7 mouse cellular contexts compared by ENCODE assay signal in genomic region chr8:104394801-104395702, GRCm38 (mm10). TPM values are rescaled to one million over a fixed set of nuclear protein-coding genes. Genes with fewer than 3 reads are reported as not detected.
DNase-seq lines count a peak whose midpoint lies in the region; ATAC-seq and TF ChIP-seq lines count a peak whose summit lies in the region.

No protein-coding gene starts in this region.

- H3K27ac ChIP-seq in MEL (ENCODE audit: control insufficient read depth, low read depth, low read length), result no peak overlapping the region
- 0 out of 2 replicates have a peak overlapping the region, but pooled peaks have one; percentile 5 for H3K27ac ChIP-seq in bone marrow macrophage, adult 2 months (ENCODE audit: insufficient read depth, low read depth, low read length)
- H3K27ac ChIP-seq in forebrain, embryonic 10.5 days, result peak overlapping the region; percentile 92
- H3K27ac ChIP-seq in hindbrain, embryonic 13.5 days, result peak overlapping the region; percentile 89

- peaks cover 17% of the 10 kb centered on the region for H3K79me2 ChIP-seq in MEL (ENCODE audit: control insufficient read depth, insufficient read depth, low read length, poor library complexity)

- peak overlapping the region; percentile 90 for H3K4me2 ChIP-seq in hindbrain, embryonic 13.5 days

- no peak for TF ChIP-seq EP300 in MEL (IDR thresholded peaks at IDR 0.05; ENCODE audit: low read depth in 1 of 2, low read length in 2 of 2)

- WGBS in forebrain, embryonic 10.5 days, result under 1% methylated on average over 82 of the region's 82 CpGs
- WGBS in hindbrain, embryonic 13.5 days, result under 1% methylated on average over 82 of the region's 82 CpGs

- H3K4me1 ChIP-seq in MEL (ENCODE audit: control insufficient read depth in 1 of 2, insufficient read depth in 2 of 2, low read length in 2 of 2), result peaks cover 0 to 13% of the 10 kb centered on the region in 2 experiments; a peak in 2 of 4 replicates
- H3K4me1 ChIP-seq in bone marrow macrophage, adult 2 months (ENCODE audit: control insufficient read depth, insufficient read depth, low read length), result peaks cover 14% of the 10 kb centered on the region
- H3K4me1 ChIP-seq in forebrain, embryonic 10.5 days, result peaks cover 28% of the 10 kb centered on the region
- peaks cover 20% of the 10 kb centered on the region for H3K4me1 ChIP-seq in hindbrain, embryonic 13.5 days (replicated peaks)

- peaks cover 0 to 1% of the 10 kb centered on the region in 2 experiments; a peak in 1 of 4 replicates for H3K27me3 ChIP-seq in MEL (ENCODE audit: control insufficient read depth in 1 of 2, insufficient read depth in 2 of 2, low read length in 2 of 2)
- H3K27me3 ChIP-seq in forebrain, embryonic 10.5 days (ENCODE audit: poor library complexity, severe bottlenecking), result no peaks in the 10 kb centered on the region
- no peaks in the 10 kb centered on the region for H3K27me3 ChIP-seq in hindbrain, embryonic 13.5 days

- TF ChIP-seq POLR2A in MEL (IDR thresholded peaks at IDR 0.05; ENCODE audit: control insufficient read depth in 1 of 2, insufficient read depth in 1 of 2, low read depth in 1 of 2, low read length in 2 of 2, poor library complexity in 1 of 2), result no peak; a peak in 1 of 4 replicates
- TF ChIP-seq POLR2A in bone marrow macrophage, adult 2 months (IDR thresholded peaks at IDR 0.05; ENCODE audit: borderline replicate concordance, low read depth, low read length), result no peak

- peak overlapping the region; percentile 85 for H3K9ac ChIP-seq in MEL (ENCODE audit: control insufficient read depth, low read depth, low read length, poor library complexity, severe bottlenecking)
- peak overlapping the region; percentile 94 for H3K9ac ChIP-seq in hindbrain, embryonic 13.5 days

- no peak for TF ChIP-seq CTCF in MEL (IDR thresholded peaks at IDR 0.05 in 2 of 3, conservative IDR thresholded peaks at IDR 0.05 in 1 of 3; ENCODE audit: control insufficient read depth in 1 of 3, insufficient read depth in 1 of 3, low read depth in 2 of 3, low read length in 3 of 3, poor library complexity in 1 of 3, severe bottlenecking in 1 of 3)
- TF ChIP-seq CTCF in bone marrow macrophage, adult 2 months (IDR thresholded peaks at IDR 0.05; ENCODE audit: low read depth, low read length), result no peak

- intact Hi-C loops in left cerebral cortex, postnatal 25 days (cut with DNase I), result loop anchor here (2.0 kb wide), 2 partner anchors 16 to 40 kb away; no protein-coding TSS in a partner anchor

- H3K36me3 ChIP-seq in MEL (ENCODE audit: control insufficient read depth in 1 of 2, insufficient read depth in 2 of 2, low read length in 2 of 2), result peaks cover 0 to 9% of the 10 kb centered on the region in 2 experiments; a peak in 2 of 4 replicates
- H3K36me3 ChIP-seq in forebrain, embryonic 10.5 days (replicated peaks), result 0 out of 2 replicates have a peak, but pooled peaks cover 4% of the 10 kb centered on the region
- no peaks in the 10 kb centered on the region for H3K36me3 ChIP-seq in hindbrain, embryonic 13.5 days

- DNase-seq in MEL (ENCODE audit: low read depth, low spot score), result peak; percentile 57
- peak; percentile 50 for DNase-seq in forebrain, embryonic 10.5 days (ENCODE audit: extremely low spot score, low spot score)
- peak; percentile 55 to 60 for DNase-seq in left cerebral cortex, postnatal 25 days (ENCODE audit: low spot score in 2 of 2)
- DNase-seq in right cerebral cortex, postnatal 10 days (ENCODE audit: low spot score in 2 of 2), result peak; percentile 66 to 69

- peak; percentile 81 for ATAC-seq in hindbrain, embryonic 13.5 days (ENCODE audit: low FRiP score)
- ATAC-seq in megakaryocyte, adult 5-6 weeks (ENCODE audit: poor library complexity, severe bottlenecking), result peak; percentile 41

- no peak for TF ChIP-seq RAD21 in MEL (IDR thresholded peaks at IDR 0.05; ENCODE audit: low read depth, low read length)

- H3K4me3 ChIP-seq in MEL (ENCODE audit: control insufficient read depth in 1 of 2, insufficient read depth in 1 of 2, low read depth in 2 of 2, low read length in 2 of 2), result peak overlapping the region; percentile 69 to 98
- peak overlapping the region; percentile 94 for H3K4me3 ChIP-seq in bone marrow macrophage, adult 2 months (ENCODE audit: insufficient read depth, low read length)
- peak overlapping the region; percentile 87 for H3K4me3 ChIP-seq in forebrain, embryonic 10.5 days
- H3K4me3 ChIP-seq in hindbrain, embryonic 13.5 days, result peak overlapping the region; percentile 85

- H3K9me3 ChIP-seq in MEL (replicated peaks; ENCODE audit: insufficient read depth, low read length), result no peaks in the 10 kb centered on the region
- peaks cover 4% of the 10 kb centered on the region; the same call in 1 of the 2 replicates for H3K9me3 ChIP-seq in forebrain, embryonic 10.5 days
- no peaks in the 10 kb centered on the region for H3K9me3 ChIP-seq in hindbrain, embryonic 13.5 days

TF ChIP-seq in MEL, 35 proteins besides CTCF, POLR2A, EP300 and RAD21:
- TF ChIP-seq TCF12 (IDR thresholded peaks at IDR 0.05; ENCODE audit: low read depth, low read length) (no peak), UBTF (IDR thresholded peaks at IDR 0.05; ENCODE audit: borderline replicate concordance, insufficient read depth, low read depth, low read length) (peak; percentile 45; the same call in 1 of the 2 replicates), MEF2A (IDR thresholded peaks at IDR 0.05; ENCODE audit: extremely low read depth, insufficient replicate concordance, low read depth, low read length, poor library complexity, severe bottlenecking) (no peak), MAX (IDR thresholded peaks at IDR 0.05; ENCODE audit: low read length) (no peak), JUND (IDR thresholded peaks at IDR 0.05; ENCODE audit: low read depth, low read length) (no peak)

RNA-seq across cellular contexts. Expression of gene Cmtm4, which starts 0.6 kb away (rescaled TPM):
- 6.4 and 6.5 TPM in 2 replicates for total RNA-seq in MEL (2012; rRNA removed)
- polyA plus RNA-seq in MEL (2012; ENCODE audit: insufficient read depth in 1 of 2, insufficient read length in 2 of 2, low read depth in 1 of 2, low replicate concordance in 2 of 2, missing spikeins in 1 of 2), result 10 to 100 TPM; 12.0 to 31.1 TPM
- 12.2 and 12.3 TPM in 2 replicates for polyA plus RNA-seq in bone marrow macrophage, adult 2 months (2012; ENCODE audit: insufficient read depth, insufficient read length, missing spikeins)
- 2.2 and 2.5 TPM in 2 replicates for polyA plus RNA-seq in forebrain, embryonic 10.5 days (2016; fragmentation: Nextera tagmentation; extraction: Ambion mirVana)
- polyA plus RNA-seq in hindbrain, embryonic 13.5 days (2015; fragmentation: Nextera tagmentation; extraction: Ambion mirVana), result 2.1 and 2.3 TPM in 2 replicates
- 10 to 100 TPM; 74.8 to 81.5 TPM for total RNA-seq in left cerebral cortex, postnatal 25 days (2021)
- total RNA-seq in megakaryocyte, adult 5-6 weeks (2015), result 0.59 and 1.1 TPM in 2 replicates
- 1.6 and 1.7 TPM in 2 replicates for total RNA-seq in megakaryocyte, adult 5-6 weeks (2017)

RNA-seq across cellular contexts. Expression of gene Dync1li2, which starts 47.8 kb away (rescaled TPM):
- 19.3 and 22.4 TPM in 2 replicates for total RNA-seq in MEL (2012; rRNA removed)
- 10 to 100 TPM in 1 of 2 experiments, not detected in 1; 23.8 TPM for polyA plus RNA-seq in MEL (2012; ENCODE audit: insufficient read depth in 1 of 2, insufficient read length in 2 of 2, low read depth in 1 of 2, low replicate concordance in 2 of 2, missing spikeins in 1 of 2)
- 60.7 and 65.3 TPM in 2 replicates for polyA plus RNA-seq in bone marrow macrophage, adult 2 months (2012; ENCODE audit: insufficient read depth, insufficient read length, missing spikeins)
- 81.5 and 81.9 TPM in 2 replicates for polyA plus RNA-seq in forebrain, embryonic 10.5 days (2016; fragmentation: Nextera tagmentation; extraction: Ambion mirVana)
- polyA plus RNA-seq in hindbrain, embryonic 13.5 days (2015; fragmentation: Nextera tagmentation; extraction: Ambion mirVana), result 115 and 120 TPM in 2 replicates
- 100 to 1,000 TPM; 267 to 283 TPM for total RNA-seq in left cerebral cortex, postnatal 25 days (2021)
- total RNA-seq in megakaryocyte, adult 5-6 weeks (2015), result 15.0 and 18.4 TPM in 2 replicates
- total RNA-seq in megakaryocyte, adult 5-6 weeks (2017), result 43.3 and 58.0 TPM in 2 replicates

RNA-seq across cellular contexts. Expression of gene Cmtm3, which starts 55.8 kb away (rescaled TPM):
- 13.2 and 17.9 TPM in 2 replicates for total RNA-seq in MEL (2012; rRNA removed)
- 10 to 100 TPM in 1 of 2 experiments, not detected in 1; 56.3 TPM for polyA plus RNA-seq in MEL (2012; ENCODE audit: insufficient read depth in 1 of 2, insufficient read length in 2 of 2, low read depth in 1 of 2, low replicate concordance in 2 of 2, missing spikeins in 1 of 2)
- 227 and 236 TPM in 2 replicates for polyA plus RNA-seq in bone marrow macrophage, adult 2 months (2012; ENCODE audit: insufficient read depth, insufficient read length, missing spikeins)
- 68.5 and 70.9 TPM in 2 replicates for polyA plus RNA-seq in forebrain, embryonic 10.5 days (2016; fragmentation: Nextera tagmentation; extraction: Ambion mirVana)
- 45.4 and 47.3 TPM in 2 replicates for polyA plus RNA-seq in hindbrain, embryonic 13.5 days (2015; fragmentation: Nextera tagmentation; extraction: Ambion mirVana)
- total RNA-seq in left cerebral cortex, postnatal 25 days (2021), result 10 to 100 TPM in 1 of 2 experiments, 1 to 10 TPM in 1; 9.3 to 12.2 TPM
- total RNA-seq in megakaryocyte, adult 5-6 weeks (2015), result 84.1 and 85.6 TPM in 2 replicates
- total RNA-seq in megakaryocyte, adult 5-6 weeks (2017), result 48.5 and 50.4 TPM in 2 replicates
